Mouse (Mus musculus): ENCODE results near the gene Upk3bl.
"Not testable (repeated sequence)": the region's sequence is repeated elsewhere in the genome, so short reads cannot be mapped to it uniquely, and the experiment has no call there.

Upk3bl gene

GRCm38 (mm10) chr5:136048541-136048940 lies 5.8 kb upstream of the Upk3bl start:
- DNase-seq = not testable (repeated sequence)

GRCm38 (mm10) chr5:136049926-136050325 lies 4.4 kb upstream of the Upk3bl start:
- DNase-seq = no peak

DNA sequence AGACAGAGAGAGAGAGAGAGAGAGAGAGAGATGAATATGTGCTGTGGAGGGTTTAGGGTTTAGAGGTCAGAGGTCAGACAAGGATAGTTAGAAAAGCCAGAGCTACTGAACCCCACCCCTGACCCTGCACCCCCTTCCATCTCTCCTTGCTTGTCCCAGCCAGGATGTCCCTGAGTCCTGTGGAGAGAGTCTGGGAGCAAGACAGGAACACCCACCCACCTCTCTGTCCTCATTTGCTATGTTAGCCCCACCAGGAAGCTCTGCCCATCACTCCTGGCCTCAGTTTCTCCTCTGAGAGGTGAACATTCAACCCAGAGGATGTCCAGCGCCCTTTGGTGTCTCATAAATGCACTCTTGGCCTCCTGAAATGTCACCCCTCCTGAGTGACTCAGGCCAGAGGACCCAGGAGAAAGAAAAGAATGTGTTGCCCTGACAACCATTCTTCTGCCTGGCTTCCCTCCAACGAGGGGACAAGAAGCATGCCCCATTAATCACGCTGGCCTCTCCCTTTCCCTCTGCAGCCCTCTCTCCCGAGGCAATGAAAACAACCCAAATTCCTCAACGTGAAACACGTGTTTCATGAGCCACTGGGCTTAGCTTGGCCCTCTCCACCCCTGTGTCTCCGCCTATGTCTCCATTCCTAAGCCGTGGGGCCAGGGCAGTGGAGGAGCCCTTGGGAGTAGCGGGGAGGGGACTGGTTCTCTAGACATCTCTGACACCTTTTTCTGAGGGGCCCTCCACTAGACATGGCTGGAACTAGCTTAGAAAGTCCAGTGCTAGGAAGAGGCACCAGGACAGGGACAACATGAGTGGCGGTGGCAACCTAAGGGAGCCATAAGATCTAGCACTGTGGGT lies 2.8 kb upstream of the Upk3bl start:
- DNase-seq = peak; percentile 96

DNA sequence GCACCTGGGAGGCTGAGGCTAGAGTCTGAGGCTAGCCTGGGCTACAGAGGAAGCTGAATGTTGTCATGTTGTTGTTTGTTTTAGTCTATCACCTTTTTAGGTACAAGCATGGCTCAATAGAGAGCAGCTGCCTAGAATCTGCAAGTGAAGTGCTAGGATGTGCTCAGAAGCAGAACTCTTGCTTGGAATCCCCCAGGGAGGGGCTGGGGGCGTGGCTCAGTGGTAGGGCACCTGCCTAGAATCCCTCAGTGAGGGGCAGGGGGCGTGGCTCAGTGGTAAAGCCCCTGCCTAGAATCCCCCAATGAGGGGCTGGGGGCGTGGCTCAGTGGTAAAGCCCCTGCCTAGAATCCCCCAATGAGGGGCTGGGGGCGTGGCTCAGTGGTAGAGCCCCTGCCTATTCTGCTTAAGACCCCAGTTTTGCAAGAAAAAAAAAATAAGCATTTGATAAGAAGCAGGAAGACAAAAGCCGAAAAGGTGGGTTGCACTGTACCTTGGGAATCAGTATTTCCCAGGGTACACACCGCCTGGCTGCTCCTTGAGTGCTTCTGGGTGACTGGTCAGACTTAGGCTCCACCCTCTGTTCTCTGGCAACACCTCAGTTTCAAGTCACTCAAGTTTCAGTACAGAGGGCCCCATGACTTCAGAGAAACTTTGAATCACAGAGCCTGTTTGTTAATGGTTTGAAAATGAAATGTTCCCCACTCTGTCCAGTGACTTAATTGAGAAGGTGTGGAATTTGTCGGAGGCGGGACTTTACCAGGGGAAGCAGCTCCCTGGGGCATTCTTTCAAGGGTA lies 1.2 kb upstream of the Upk3bl start:
- no peak for DNase-seq

GRCm38 (mm10) chr5:136056062-136056461 lies 1.8 kb downstream of the Upk3bl start:
- DNase-seq = no peak

GRCm38 (mm10) chr5:136057085-136057484 lies 2.8 kb downstream of the Upk3bl start:
- no peak for DNase-seq

DNA sequence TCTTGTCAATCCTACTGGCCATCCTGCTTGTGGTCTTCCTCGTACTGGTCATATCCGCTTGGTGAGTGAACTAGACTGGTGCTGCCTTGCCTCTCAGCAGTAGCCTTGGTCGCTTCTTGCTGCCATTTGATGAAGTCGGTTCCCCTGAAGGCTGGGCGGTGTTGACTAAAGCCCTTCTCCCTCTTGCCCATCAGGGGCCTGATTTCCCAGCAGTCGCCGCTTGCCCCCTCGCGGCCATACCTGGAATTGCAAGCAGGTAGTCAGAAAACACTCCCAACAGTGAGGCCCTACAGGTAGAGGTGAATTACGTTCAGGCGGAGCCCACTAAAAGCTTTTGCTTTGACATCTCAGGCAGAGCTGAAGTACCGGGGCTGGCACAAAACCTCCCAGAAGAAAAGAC lies 7.3 kb downstream of the Upk3bl start:
- DNase-seq = peak; percentile 96

DNA sequence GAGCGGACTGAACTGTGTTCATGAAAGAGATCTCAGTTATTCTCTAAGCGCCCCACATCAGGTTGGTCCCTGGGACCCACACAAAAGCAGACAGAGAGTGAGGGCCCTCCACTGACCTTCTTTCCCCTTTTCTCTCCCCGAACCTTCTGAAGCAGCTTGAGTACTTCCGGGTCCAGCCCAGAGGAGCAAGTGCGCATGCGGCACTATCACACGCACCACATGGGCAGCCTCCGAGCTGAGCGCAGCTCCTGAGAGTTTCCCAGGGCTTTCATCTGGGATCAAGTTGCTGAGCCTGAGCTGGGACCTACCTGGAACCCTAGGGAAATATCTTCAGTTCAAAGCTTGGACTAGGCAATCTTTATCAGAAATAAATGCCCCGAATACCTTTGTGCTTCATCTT lies 9.6 kb downstream of the Upk3bl start:
- no peak for DNase-seq

DNA sequence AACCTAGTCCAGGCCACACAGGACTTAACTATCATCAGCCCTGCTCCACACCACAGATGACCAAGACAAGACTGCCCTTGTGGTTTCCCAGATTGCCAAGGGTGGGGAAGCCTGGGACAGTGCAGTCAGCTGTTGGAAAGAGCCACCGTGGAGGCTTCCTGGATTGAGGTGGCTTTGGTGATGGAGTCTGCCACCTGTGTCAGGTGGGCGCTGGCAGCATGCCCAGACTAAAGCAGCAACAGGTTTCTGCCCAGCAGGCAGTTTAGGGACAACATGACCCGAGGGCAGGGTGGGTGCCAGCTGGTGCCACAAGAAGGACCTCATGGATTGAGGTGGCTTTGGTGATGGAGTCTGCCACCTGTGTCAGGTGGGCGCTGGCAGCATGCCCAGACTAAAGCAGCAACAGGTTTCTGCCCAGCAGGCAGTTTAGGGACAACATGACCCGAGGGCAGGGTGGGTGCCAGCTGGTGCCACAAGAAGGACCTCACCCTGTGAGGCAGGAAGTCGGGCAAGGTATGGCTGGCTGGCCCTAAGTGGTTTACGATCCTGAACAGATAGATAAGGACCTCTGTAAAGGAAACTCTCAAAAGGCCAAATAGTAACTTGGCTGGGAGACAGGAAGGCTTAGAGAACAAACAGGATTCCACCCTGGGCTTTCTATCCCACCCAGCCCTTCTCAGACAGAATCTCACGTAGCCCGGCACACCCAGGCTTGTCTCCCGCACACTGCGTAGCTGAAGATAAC lies 12.3 kb downstream of the Upk3bl start:
- DNase-seq = peak; percentile 89

DNA sequence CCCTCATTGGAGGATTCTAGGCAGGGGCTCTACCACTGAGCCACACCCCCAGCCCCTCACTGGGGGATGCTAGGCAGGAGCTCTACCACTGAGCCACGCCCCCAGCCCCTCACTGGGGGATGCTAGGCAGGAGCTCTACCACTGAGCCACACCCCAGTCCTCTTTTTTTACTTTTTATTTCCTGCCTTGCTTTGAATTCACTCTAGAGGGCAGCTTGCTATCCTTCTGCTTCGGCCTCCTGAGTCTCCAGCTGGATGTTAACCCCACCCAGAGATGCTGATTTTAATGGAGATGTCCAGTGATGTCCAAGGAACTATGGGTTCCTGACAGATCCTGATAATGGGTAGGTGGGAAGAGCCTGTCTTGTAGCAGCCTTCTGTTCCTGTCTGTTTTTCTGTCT lies 15.1 kb downstream of the Upk3bl start:
- DNase-seq = no peak

- no peak for DNase-seq
These were observed 18.8 kb downstream of the Upk3bl start for GRCm38 (mm10) chr5:136073051-136073450.

GRCm38 (mm10) chr5:136073526-136073925 lies 19.2 kb downstream of the Upk3bl start:
- DNase-seq = no peak

DNA sequence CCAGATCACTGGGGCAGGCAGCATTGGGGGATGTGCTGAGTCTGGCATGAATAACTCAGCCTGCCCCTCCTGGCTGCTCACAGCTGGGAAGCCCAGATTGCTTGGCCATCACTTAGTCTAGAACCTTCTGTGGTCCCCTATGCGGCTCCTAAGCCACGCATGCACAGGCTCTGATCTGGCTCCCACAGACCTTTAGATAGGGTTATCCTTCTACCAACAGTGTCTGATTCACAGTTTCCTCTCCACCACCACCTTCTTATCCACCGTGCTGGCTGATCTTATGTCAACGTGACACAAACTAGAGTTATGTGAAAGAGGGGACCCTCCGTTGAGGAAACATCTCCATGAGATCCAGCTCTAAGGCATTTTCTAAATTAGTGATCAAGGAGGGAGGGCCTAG lies 20.8 kb downstream of the Upk3bl start:
- DNase-seq = no peak

GRCm38 (mm10) chr5:136076284-136076683 lies 22.0 kb downstream of the Upk3bl start:
- DNase-seq = no peak

DNA sequence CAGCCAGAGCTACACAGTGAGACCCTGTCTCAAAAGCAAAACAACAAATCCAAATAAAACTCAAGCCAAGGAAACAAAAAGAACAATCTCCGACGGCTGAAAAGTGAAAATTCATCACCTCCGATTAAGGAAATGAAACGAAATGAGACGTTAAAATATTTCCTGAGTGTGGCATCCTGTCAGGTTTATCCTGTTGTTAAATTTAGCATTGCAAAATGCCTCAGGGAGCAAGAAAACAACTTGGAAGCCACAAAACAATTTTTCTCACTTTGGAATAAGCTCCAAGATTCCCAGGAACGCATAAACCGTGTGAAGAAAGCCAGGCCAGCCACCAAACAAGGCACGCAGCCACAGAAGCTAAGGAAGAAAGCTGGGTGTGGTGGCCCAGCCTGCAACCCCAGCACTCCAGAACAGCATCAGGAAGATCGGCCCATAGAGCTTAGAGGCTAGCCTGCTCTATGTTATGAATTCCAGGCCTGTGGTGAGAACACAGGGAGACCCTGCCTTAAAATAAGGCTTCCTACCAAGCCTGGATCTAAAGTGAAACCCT lies 22.8 kb downstream of the Upk3bl start:
- peak; percentile 96 for DNase-seq

DNA sequence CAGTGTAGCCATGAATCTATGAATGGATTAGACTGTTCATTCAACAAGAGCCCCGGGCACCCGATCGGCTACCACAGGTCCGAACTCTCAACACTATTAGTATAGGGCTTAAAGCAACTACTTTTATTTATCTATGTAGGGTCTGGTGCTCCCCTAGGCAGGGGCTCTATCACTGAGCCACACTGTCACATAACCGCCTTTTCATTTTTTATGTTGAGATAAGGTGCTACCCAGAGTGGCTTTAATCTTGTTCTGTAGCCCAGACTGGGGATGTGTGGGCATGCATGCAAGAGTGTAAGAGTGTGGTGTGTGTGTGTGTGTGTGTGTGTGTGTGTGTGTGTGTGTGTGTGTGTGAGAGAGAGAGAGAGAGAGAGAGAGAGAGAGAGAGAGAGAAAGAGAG lies 23.8 kb downstream of the Upk3bl start:
- no peak for DNase-seq

GRCm38 (mm10) chr5:136082345-136082744 lies 28.1 kb downstream of the Upk3bl start:
- DNase-seq = no peak

DNA sequence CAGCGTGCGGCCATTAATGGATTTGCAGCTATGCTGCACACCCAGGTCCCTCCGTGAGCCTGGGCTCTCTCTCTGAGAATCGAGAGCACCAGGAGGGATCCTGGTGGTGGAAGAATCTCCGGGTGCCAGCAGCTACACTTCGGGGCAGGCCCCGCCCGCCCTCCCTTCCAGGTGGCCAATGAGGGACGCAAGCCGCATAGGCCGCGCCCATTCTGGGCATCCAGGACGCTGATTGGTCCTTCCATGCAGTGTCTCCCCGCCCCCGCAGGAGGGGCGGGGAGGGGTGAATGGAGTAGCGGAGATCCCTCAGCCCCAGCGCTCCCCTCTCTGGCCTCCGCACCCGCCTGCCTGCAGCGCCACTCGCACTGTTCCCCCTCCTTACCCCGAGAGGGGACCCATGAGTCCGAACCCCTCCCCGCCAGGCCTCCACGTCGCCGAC lies 29.4 kb downstream of the Upk3bl start, which contains the start of gene Rasa4:
TSS of gene Rasa4 (plus strand) at position 248 of the 439 bp plus-strand sequence.
- DNase-seq = peak; percentile 100

DNA sequence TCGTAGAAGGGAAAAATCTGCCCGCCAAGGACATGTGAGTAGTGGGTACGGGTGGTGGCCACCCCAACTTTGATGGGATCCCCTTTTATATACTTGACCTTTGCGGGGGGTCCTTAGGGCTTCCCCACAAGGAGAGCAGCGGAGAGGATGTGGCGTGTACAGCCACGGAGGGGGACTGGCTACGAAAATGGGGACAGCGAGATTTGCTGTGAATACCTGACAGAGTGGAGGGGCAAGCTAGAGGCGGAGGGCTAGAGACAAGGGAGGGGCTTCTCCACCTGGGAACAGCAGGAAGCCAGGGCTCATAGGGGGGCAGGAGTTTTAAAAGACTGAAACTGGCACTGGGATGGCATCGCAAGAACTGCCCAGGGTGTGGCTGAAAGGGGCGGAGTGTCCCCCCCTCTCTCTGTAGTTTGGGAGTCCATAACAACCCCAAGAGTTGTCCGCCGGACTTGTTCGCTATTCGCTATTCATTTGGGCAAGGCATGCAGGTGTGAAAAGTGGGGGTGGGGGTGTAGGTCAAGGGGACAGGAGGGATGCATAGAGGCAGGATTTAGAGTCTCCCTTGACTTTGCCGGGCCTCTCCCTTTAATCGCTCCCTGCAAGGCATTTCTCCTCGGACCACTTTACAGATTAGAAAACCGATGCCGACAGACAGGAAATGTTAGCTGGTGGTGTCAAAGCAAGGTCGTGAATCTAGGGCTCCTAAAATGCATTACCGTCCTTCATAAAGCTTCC lies 30.0 kb downstream of the Upk3bl start:
- DNase-seq = peak; percentile 96

DNA sequence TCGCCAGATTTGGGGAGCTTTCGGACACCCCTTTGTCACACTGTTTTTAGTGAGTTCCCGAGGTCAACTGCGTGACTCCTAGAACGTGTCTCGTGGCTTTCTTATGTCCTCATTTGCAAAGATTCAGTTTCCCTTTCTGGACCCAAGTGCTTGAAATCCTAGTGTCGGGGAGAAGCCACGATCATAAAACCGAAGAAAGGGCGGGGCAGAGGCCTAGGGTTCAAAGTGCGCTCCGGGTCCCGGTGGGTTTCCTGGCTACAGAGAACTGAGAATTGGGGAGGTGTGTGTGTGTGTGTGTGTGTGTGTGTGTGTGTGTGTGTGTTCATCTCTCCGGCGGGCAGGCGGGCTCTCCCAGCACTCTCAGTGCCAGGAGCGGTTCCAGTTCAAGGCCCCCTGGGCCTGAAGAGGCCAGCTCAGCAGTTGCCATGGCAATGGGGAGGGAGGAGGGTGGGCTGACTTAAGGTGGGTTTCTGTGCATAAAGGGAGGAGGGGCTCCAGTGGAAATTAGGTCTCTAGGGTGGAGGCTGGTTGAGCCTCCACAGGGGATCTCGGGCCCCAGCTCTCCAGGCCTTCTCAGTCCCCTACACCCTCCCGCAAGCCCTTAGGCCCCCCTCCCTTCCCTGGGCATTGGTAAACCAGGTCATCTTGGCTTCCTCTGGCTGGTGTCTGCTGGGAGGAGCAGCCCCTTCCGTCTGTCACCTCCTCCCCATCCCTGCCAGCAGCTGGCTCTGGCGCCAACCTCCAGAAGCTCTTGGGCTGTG lies 30.8 kb downstream of the Upk3bl start:
- DNase-seq = peak; percentile 95

- DNase-seq = peak; percentile 95
These were observed 32.0 kb downstream of the Upk3bl start for GRCm38 (mm10) chr5:136086290-136086689.
